Mouse (Mus musculus): ENCODE measurements around the gene Gm9837. TPM values are rescaled to one million over a fixed set of nuclear protein-coding genes. Genes with fewer than 3 reads are reported as not detected.
A peak's percentile ranks its signal among the peaks of the same experiment; 100 is the strongest.

Gm9837 gene
- polyA plus RNA-seq, 1 experiment, result not detected

GRCm38 (mm10) chr11:53505026-53505663 lies 34.9 kb upstream of the Gm9837 start:
- Histone ChIP-seq H3K4me3 (ENCODE audit: insufficient read depth, low read length) (no peak overlapping the region), H3K27ac (ENCODE audit: insufficient read depth, low read depth, low read length) (no peak overlapping the region), H3K4me1 (ENCODE audit: control insufficient read depth, insufficient read depth, low read length) (peaks cover 44% of the 10 kb centered on the region)
- no peak for TF ChIP-seq CTCF (IDR thresholded peaks at IDR 0.05; ENCODE audit: low read depth, low read length)
- TF ChIP-seq POLR2A (IDR thresholded peaks at IDR 0.05; ENCODE audit: borderline replicate concordance, low read depth, low read length), result no peak

GRCm38 (mm10) chr11:53504376-53504775 lies 34.1 kb upstream of the Gm9837 start:
- peaks cover 44% of the 10 kb centered on the region for H3K4me1 ChIP-seq (ENCODE audit: control insufficient read depth, insufficient read depth, low read length)
- no peak for TF ChIP-seq CTCF (IDR thresholded peaks at IDR 0.05; ENCODE audit: low read depth, low read length)
- no peak for TF ChIP-seq POLR2A (IDR thresholded peaks at IDR 0.05; ENCODE audit: borderline replicate concordance, low read depth, low read length)

GRCm38 (mm10) chr11:53503738-53504137 lies 33.5 kb upstream of the Gm9837 start:
- Histone ChIP-seq H3K27ac (ENCODE audit: insufficient read depth, low read depth, low read length) (no peak overlapping the region), H3K4me1 (ENCODE audit: control insufficient read depth, insufficient read depth, low read length) (peaks cover 44% of the 10 kb centered on the region), H3K4me3 (ENCODE audit: insufficient read depth, low read length) (no peak overlapping the region)
- no peak for TF ChIP-seq POLR2A (IDR thresholded peaks at IDR 0.05; ENCODE audit: borderline replicate concordance, low read depth, low read length)
- no peak for TF ChIP-seq CTCF (IDR thresholded peaks at IDR 0.05; ENCODE audit: low read depth, low read length)

More at GRCm38 (mm10) chr11:53504376-53504775, 34.1 kb upstream of the Gm9837 start:
- Histone ChIP-seq H3K4me3 (ENCODE audit: insufficient read depth, low read length) (no peak overlapping the region), H3K27ac (ENCODE audit: insufficient read depth, low read depth, low read length) (no peak overlapping the region)

- no peak overlapping the region for H3K27ac ChIP-seq (ENCODE audit: insufficient read depth, low read depth, low read length)
- TF ChIP-seq CTCF (IDR thresholded peaks at IDR 0.05; ENCODE audit: low read depth, low read length) (no peak), POLR2A (IDR thresholded peaks at IDR 0.05; ENCODE audit: borderline replicate concordance, low read depth, low read length) (no peak)
- H3K4me3 ChIP-seq (ENCODE audit: insufficient read depth, low read length), result no peak overlapping the region
- peaks cover 31% of the 10 kb centered on the region for H3K4me1 ChIP-seq (ENCODE audit: control insufficient read depth, insufficient read depth, low read length)
Observed at GRCm38 (mm10) chr11:53502039-53502765, 31.9 kb upstream of the Gm9837 start.

- TF ChIP-seq POLR2A (IDR thresholded peaks at IDR 0.05; ENCODE audit: borderline replicate concordance, low read depth, low read length) (no peak), CTCF (IDR thresholded peaks at IDR 0.05; ENCODE audit: low read depth, low read length) (no peak)
- Histone ChIP-seq H3K27ac (ENCODE audit: insufficient read depth, low read depth, low read length) (no peak overlapping the region), H3K4me3 (ENCODE audit: insufficient read depth, low read length) (no peak overlapping the region), H3K4me1 (ENCODE audit: control insufficient read depth, insufficient read depth, low read length) (peaks cover 38% of the 10 kb centered on the region)
Observed at GRCm38 (mm10) chr11:53500569-53500968, 30.3 kb upstream of the Gm9837 start.

GRCm38 (mm10) chr11:53496946-53497345 lies 26.7 kb upstream of the Gm9837 start:
- TF ChIP-seq CTCF (IDR thresholded peaks at IDR 0.05; ENCODE audit: low read depth, low read length) (no peak), POLR2A (IDR thresholded peaks at IDR 0.05; ENCODE audit: borderline replicate concordance, low read depth, low read length) (no peak)
- no peak overlapping the region for H3K4me3 ChIP-seq (ENCODE audit: insufficient read depth, low read length)
- no peak overlapping the region for H3K27ac ChIP-seq (ENCODE audit: insufficient read depth, low read depth, low read length)
- H3K4me1 ChIP-seq (ENCODE audit: control insufficient read depth, insufficient read depth, low read length), result peaks cover 41% of the 10 kb centered on the region

GRCm38 (mm10) chr11:53495417-53495816 lies 25.1 kb upstream of the Gm9837 start:
- Histone ChIP-seq H3K27ac (ENCODE audit: insufficient read depth, low read depth, low read length) (no peak overlapping the region), H3K4me1 (ENCODE audit: control insufficient read depth, insufficient read depth, low read length) (peaks cover 44% of the 10 kb centered on the region), H3K4me3 (ENCODE audit: insufficient read depth, low read length) (no peak overlapping the region)
- no peak for TF ChIP-seq POLR2A (IDR thresholded peaks at IDR 0.05; ENCODE audit: borderline replicate concordance, low read depth, low read length)
- no peak for TF ChIP-seq CTCF (IDR thresholded peaks at IDR 0.05; ENCODE audit: low read depth, low read length)

- TF ChIP-seq CTCF (IDR thresholded peaks at IDR 0.05; ENCODE audit: low read depth, low read length), result no peak
- H3K4me1 ChIP-seq (ENCODE audit: control insufficient read depth, insufficient read depth, low read length), result peaks cover 44% of the 10 kb centered on the region
- H3K4me3 ChIP-seq (ENCODE audit: insufficient read depth, low read length), result no peak overlapping the region
- H3K27ac ChIP-seq (ENCODE audit: insufficient read depth, low read depth, low read length), result no peak overlapping the region
Observed at GRCm38 (mm10) chr11:53493243-53493955, 23.1 kb upstream of the Gm9837 start.

- Histone ChIP-seq H3K4me3 (ENCODE audit: insufficient read depth, low read length) (no peak overlapping the region), H3K4me1 (ENCODE audit: control insufficient read depth, insufficient read depth, low read length) (peaks cover 51% of the 10 kb centered on the region), H3K27ac (ENCODE audit: insufficient read depth, low read depth, low read length) (peak overlapping the region; percentile 84)
- TF ChIP-seq POLR2A (IDR thresholded peaks at IDR 0.05; ENCODE audit: borderline replicate concordance, low read depth, low read length) (no peak), CTCF (IDR thresholded peaks at IDR 0.05; ENCODE audit: low read depth, low read length) (no peak)
Observed at GRCm38 (mm10) chr11:53491954-53492401, 21.7 kb upstream of the Gm9837 start.

GRCm38 (mm10) chr11:53489421-53489820 lies 19.1 kb upstream of the Gm9837 start:
- Histone ChIP-seq H3K4me3 (ENCODE audit: insufficient read depth, low read length) (no peak overlapping the region), H3K4me1 (ENCODE audit: control insufficient read depth, insufficient read depth, low read length) (peaks cover 44% of the 10 kb centered on the region), H3K27ac (ENCODE audit: insufficient read depth, low read depth, low read length) (no peak overlapping the region)
- TF ChIP-seq CTCF (IDR thresholded peaks at IDR 0.05; ENCODE audit: low read depth, low read length) (no peak), POLR2A (IDR thresholded peaks at IDR 0.05; ENCODE audit: borderline replicate concordance, low read depth, low read length) (no peak)

All from bone marrow macrophage, adult 2 months (primary cell).